Mouse (Mus musculus) thymus, adult 2 months (tissue): ENCODE results near the gene Smg6.

Experiments used
- CTCF ChIP-seq: fragments of 200-500 bp; IDR thresholded peaks from 2 replicates; pipeline ENCODE4 v1.5.1; 2012; ENCODE audit warnings: mild to moderate bottlenecking, control low read depth, low read length, moderate library complexity, borderline replicate concordance; ENCODE audit not compliant: control insufficient read depth, poor library complexity, insufficient read depth; ENCODE audit errors: extremely low read depth
- POLR2A ChIP-seq: fragments of 200-500 bp; IDR thresholded peaks from 2 replicates; pipeline ENCODE4 v1.6.1; 2012; ENCODE audit warnings: mild to moderate bottlenecking, low read length, control low read depth, moderate library complexity; ENCODE audit not compliant: control insufficient read depth, poor library complexity, insufficient read depth; ENCODE audit errors: extremely low read depth

DNA sequence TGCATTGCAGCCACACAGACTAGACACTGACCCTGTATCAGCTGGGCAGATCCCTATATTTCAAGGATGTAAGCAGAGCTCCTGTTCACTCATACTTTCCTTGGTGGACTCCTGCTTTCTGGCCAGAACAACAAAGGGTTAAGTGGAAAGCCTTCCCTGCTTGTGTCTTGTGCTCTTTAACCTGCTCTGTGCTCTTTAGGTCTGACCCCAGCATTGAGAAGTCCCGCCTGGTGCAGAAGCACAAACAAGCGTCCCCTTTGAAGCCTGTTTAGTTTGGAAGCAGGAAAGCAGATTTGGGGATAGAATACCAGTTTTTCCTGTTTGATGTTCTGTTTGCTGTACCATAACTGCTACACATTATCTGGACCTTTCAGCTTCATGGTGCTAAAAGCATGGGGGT lies 232.3 kb downstream of the Smg6 start:
- no peak for TF ChIP-seq POLR2A
- TF ChIP-seq CTCF, result no peak
